Mouse (Mus musculus) lung, postnatal 0 days (tissue): ENCODE measurements at regions not wholly inside any gene's neighbourhood (a gene's known extent, or its start where the extent isn't known, plus 50 kb on each side); places are given as distances from the start of the nearest gene placed in this dataset.

ENCODE experiments used
- CTCF ChIP-seq: IDR thresholded peaks from 2 replicates; pipeline ENCODE4 v1.5.1; 2016; ENCODE audit warnings: antibody characterized with exemption, mild to moderate bottlenecking
- EP300 ChIP-seq: IDR thresholded peaks from 2 replicates; pipeline ENCODE4 v1.6.1; 2016; ENCODE audit warnings: antibody characterized with exemption, mild to moderate bottlenecking, control low read depth

- TF ChIP-seq CTCF (no peak), EP300 (no peak)
Measured at GRCm38 (mm10) chr3:58183279-58183678, 231.2 kb upstream of the Tsc22d2 start.
